Mouse (Mus musculus) erythroblast, embryonic 14.5 days (primary cell): Measurements from ENCODE around the gene Ywhag.

Experiments
- GATA1 ChIP-seq: IDR thresholded peaks from 2 replicates; pipeline ENCODE4 v1.6.1; 2012; ENCODE audit warnings: low read length, inconsistent platforms, mixed read lengths
- TAL1 ChIP-seq: IDR thresholded peaks from 3 replicates; pipeline ENCODE4 v1.6.1; 2012; ENCODE audit warnings: low read length, inconsistent platforms, mixed read lengths

- TF ChIP-seq TAL1 = no peak
- TF ChIP-seq GATA1 = no peak
These were observed 26.2 kb downstream of the Ywhag start for GRCm38 (mm10) chr5:135908185-135908584.
